ENCODE assay signal across 8 mouse cellular contexts in genomic region chr6:84106082-84106481, GRCm38 (mm10).
A peak's percentile ranks its signal among the peaks of the same experiment; 100 is the strongest.
DNase-seq lines count a peak whose midpoint lies in the region; ATAC-seq and TF ChIP-seq lines count a peak whose summit lies in the region.

No protein-coding gene starts in this region.

- peaks cover 34% of the 10 kb centered on the region for H3K4me1 ChIP-seq in heart, embryonic 12.5 days (replicated peaks)
- H3K4me1 ChIP-seq in testis, adult 2 months (ENCODE audit: control insufficient read depth, insufficient read depth, low read length), result peaks cover 9% of the 10 kb centered on the region
- H3K4me1 ChIP-seq in limb, embryonic 14.5 days (ENCODE audit: control insufficient read depth, insufficient read depth, low read length), result peaks cover 40% of the 10 kb centered on the region
- no peaks in the 10 kb centered on the region; the same call in 1 of the 2 replicates for H3K4me1 ChIP-seq in stomach, postnatal 0 days (replicated peaks; ENCODE audit: control insufficient read depth, insufficient read depth)

- TF ChIP-seq EP300 in stomach, postnatal 0 days (optimal IDR thresholded peaks at IDR 0.05), result no peak

- H3K4me2 ChIP-seq in heart, embryonic 12.5 days, result peak overlapping the region; percentile 81
- peak overlapping the region; percentile 64 for H3K4me2 ChIP-seq in limb, embryonic 14.5 days (replicated peaks; ENCODE audit: low read depth, low read length, severe bottlenecking)
- H3K4me2 ChIP-seq in stomach, postnatal 0 days (replicated peaks; ENCODE audit: low read depth), result peak overlapping the region; percentile 52

- no peaks in the 10 kb centered on the region for H3K9me3 ChIP-seq in heart, embryonic 12.5 days (replicated peaks)
- H3K9me3 ChIP-seq in limb, embryonic 14.5 days (ENCODE audit: control insufficient read depth, low read length), result no peaks in the 10 kb centered on the region
- H3K9me3 ChIP-seq in stomach, postnatal 0 days (ENCODE audit: control insufficient read depth, low read length), result no peaks in the 10 kb centered on the region

- no peak for TF ChIP-seq POLR2A in testis, adult 2 months (IDR thresholded peaks at IDR 0.05; ENCODE audit: control insufficient read depth, low read depth, low read length)
- TF ChIP-seq POLR2A in limb, embryonic 14.5 days (IDR thresholded peaks at IDR 0.05; ENCODE audit: borderline replicate concordance, extremely low read depth, insufficient read depth, insufficient read length), result no peak

- DNase-seq in heart, postnatal 4 days, result no peak
- DNase-seq in testis, postnatal 14 days (ENCODE audit: low spot score), result no peak
- no peak for DNase-seq in limb, embryonic 14.5 days (ENCODE audit: low spot score)
- DNase-seq in stomach, postnatal 0 days (ENCODE audit: low spot score), result no peak
- no peak for DNase-seq in c-Kit-positive CD71-positive TER-119-positive erythroid progenitor cells, embryonic 14.5 days (ENCODE audit: low spot score)
- no peak for DNase-seq in ovary, adult 18-20 months (ENCODE audit: low spot score)

- H3K4me3 ChIP-seq in heart, embryonic 12.5 days, result peak overlapping the region; percentile 49
- H3K4me3 ChIP-seq in testis, adult 2 months (ENCODE audit: control insufficient read depth, low read depth, low read length), result peak overlapping the region; percentile 48
- peak overlapping the region; percentile 29 for H3K4me3 ChIP-seq in limb, embryonic 14.5 days (replicated peaks; ENCODE audit: low read length)
- peak overlapping the region; percentile 33; the same call in 1 of the 2 replicates for H3K4me3 ChIP-seq in stomach, postnatal 0 days (ENCODE audit: low read depth, low read length)

- TF ChIP-seq CTCF in testis, adult 2 months (IDR thresholded peaks at IDR 0.05; ENCODE audit: control insufficient read depth, insufficient read depth, insufficient replicate concordance, low read depth, low read length), result no peak
- TF ChIP-seq CTCF in stomach, postnatal 0 days (IDR thresholded peaks at IDR 0.05; ENCODE audit: low read depth), result no peak

- 34% methylated on average over 12 of the region's 12 CpGs for WGBS in heart, embryonic 12.5 days
- WGBS in limb, embryonic 14.5 days, result 12% methylated on average over 12 of the region's 12 CpGs
- WGBS in stomach, postnatal 0 days, result 21% methylated on average over 12 of the region's 12 CpGs

- H3K9ac ChIP-seq in heart, embryonic 12.5 days, result peak overlapping the region; percentile 66; the same call in 1 of the 2 replicates
- peak overlapping the region; percentile 31; the same call in 1 of the 2 replicates for H3K9ac ChIP-seq in limb, embryonic 14.5 days (ENCODE audit: low read depth, low read length, severe bottlenecking)
- no peak overlapping the region for H3K9ac ChIP-seq in stomach, postnatal 0 days (ENCODE audit: low read length)

- no peak overlapping the region for H3K27ac ChIP-seq in heart, embryonic 12.5 days (ENCODE audit: poor library complexity, severe bottlenecking)
- H3K27ac ChIP-seq in testis, adult 2 months (ENCODE audit: control insufficient read depth, insufficient read depth, low read depth, low read length), result no peak overlapping the region
- peak overlapping the region; percentile 79 for H3K27ac ChIP-seq in limb, embryonic 14.5 days (replicated peaks; ENCODE audit: low read depth, low read length)
- H3K27ac ChIP-seq in stomach, postnatal 0 days (replicated peaks), result no peak overlapping the region

- no peak for ATAC-seq in heart, embryonic 12.5 days (ENCODE audit: insufficient number of reproducible peaks, low FRiP score)
- ATAC-seq in limb, embryonic 14.5 days (ENCODE audit: low FRiP score, low read depth), result peak; percentile 41
- ATAC-seq in stomach, postnatal 0 days (ENCODE audit: low FRiP score, low TSS enrichment), result no peak

- H3K36me3 ChIP-seq in heart, embryonic 12.5 days, result peaks cover 39% of the 10 kb centered on the region; the same call in 1 of the 2 replicates
- H3K36me3 ChIP-seq in testis, adult 2 months (ENCODE audit: control insufficient read depth, insufficient read depth, low read length), result no peaks in the 10 kb centered on the region
- no peaks in the 10 kb centered on the region for H3K36me3 ChIP-seq in limb, embryonic 14.5 days (ENCODE audit: control insufficient read depth, insufficient read depth, low read length)
- H3K36me3 ChIP-seq in stomach, postnatal 0 days (ENCODE audit: control insufficient read depth, insufficient read depth, low read length), result no peaks in the 10 kb centered on the region

- peaks cover 23% of the 10 kb centered on the region for H3K27me3 ChIP-seq in heart, embryonic 12.5 days (replicated peaks)
- no peaks in the 10 kb centered on the region for H3K27me3 ChIP-seq in testis, adult 2 months (ENCODE audit: control insufficient read depth, insufficient read depth, low read length)
- no peaks in the 10 kb centered on the region for H3K27me3 ChIP-seq in limb, embryonic 14.5 days (ENCODE audit: control insufficient read depth, insufficient read depth, low read length)
- H3K27me3 ChIP-seq in stomach, postnatal 0 days (ENCODE audit: control insufficient read depth, insufficient read depth, low read length), result no peaks in the 10 kb centered on the region
